Comparison of ENCODE assay signal across 21 mouse cellular contexts in genomic region chr6:72383952-72384351, GRCm38 (mm10). TPM values are rescaled to one million over a fixed set of nuclear protein-coding genes. Genes with fewer than 3 reads are reported as not detected.
DNase-seq lines count a peak whose midpoint lies in the region; ATAC-seq and TF ChIP-seq lines count a peak whose summit lies in the region.
"Had no signal": no experiment of that assay in that cellular context is flagged by ENCODE, and none has a peak within 500 bp of the region (broad histone marks: within the 10 kb centered on the region; RNA-seq: fewer than 3 reads in every experiment).

No protein-coding gene starts in this region.

- peak; percentile 98 for TF ChIP-seq EP300 in liver, embryonic 14.5 days (IDR thresholded peaks at IDR 0.05; ENCODE audit: low read depth)

- WGBS in liver, embryonic 14.5 days (ENCODE audit: insufficient replicate concordance), result 8% methylated on average over 7 of the region's 7 CpGs

- DNase-seq in liver, embryonic 14.5 days (ENCODE audit: low read depth in 3 of 3, low spot score in 3 of 3), result peak; percentile 67 to 76 (median 70)
- DNase-seq in left cerebral cortex, adult 9 months (ENCODE audit: low spot score in 2 of 2), result no peak
- no peak for DNase-seq in right cerebral cortex, postnatal 14 days
- DNase-seq in yolk sac, embryonic 10.5 days (ENCODE audit: low spot score), result no peak
- DNase-seq in layer of hippocampus, postnatal 36 days, result no peak
- DNase-seq: cerebellum, adult 11 months; cerebellum, postnatal 36 days; gastrocnemius, postnatal 14 days; heart, adult 18-20 months; kidney, adult 2 months; kidney, postnatal 14 days; left cerebral cortex, postnatal 4 days; lung, postnatal 36 days; thymus, postnatal 25 days had no signal

- no peak for TF ChIP-seq CTCF in liver, embryonic 14.5 days (IDR thresholded peaks at IDR 0.05; ENCODE audit: low read depth)

- peaks cover 78% of the 10 kb centered on the region for H3K4me1 ChIP-seq in megakaryocyte, embryonic 14.5 days
- peaks cover 64 to 75% of the 10 kb centered on the region in 2 experiments for H3K4me1 ChIP-seq in liver, embryonic 14.5 days (replicated peaks; ENCODE audit: control insufficient read depth in 2 of 2, insufficient read depth in 2 of 2, low read length in 1 of 2)

- H3K4me3 ChIP-seq in megakaryocyte, embryonic 14.5 days (replicated peaks), result peak overlapping the region; percentile 18
- peak overlapping the region in 1 of 2 experiments; percentile 25; a peak in 2 of 4 replicates for H3K4me3 ChIP-seq in liver, embryonic 14.5 days (ENCODE audit: insufficient read depth in 1 of 2, low read depth in 2 of 2, low read length in 2 of 2)
- H3K4me3 ChIP-seq: forebrain, embryonic 13.5 days; heart, embryonic 15.5 days; midbrain, embryonic 12.5 days had no signal

- H3K27me3 ChIP-seq in megakaryocyte, embryonic 14.5 days (replicated peaks), result no peaks in the 10 kb centered on the region
- no peaks in the 10 kb centered on the region for H3K27me3 ChIP-seq in liver, embryonic 14.5 days (ENCODE audit: control insufficient read depth, insufficient read depth, low read length)
- H3K27me3 ChIP-seq: heart, embryonic 15.5 days had no signal

- H3K9ac ChIP-seq in liver, embryonic 14.5 days (replicated peaks), result peak overlapping the region; percentile 55
- H3K9ac ChIP-seq: forebrain, embryonic 13.5 days; heart, embryonic 15.5 days; midbrain, embryonic 12.5 days had no signal

- H3K36me3 ChIP-seq in megakaryocyte, embryonic 14.5 days (replicated peaks; ENCODE audit: low read length), result peaks cover 55% of the 10 kb centered on the region
- H3K36me3 ChIP-seq in liver, embryonic 14.5 days (replicated peaks; ENCODE audit: control insufficient read depth, insufficient read depth, low read depth), result peaks cover 32% of the 10 kb centered on the region
- H3K36me3 ChIP-seq: midbrain, embryonic 12.5 days had no signal

- ATAC-seq in megakaryocyte, adult 5-6 weeks (ENCODE audit: poor library complexity, severe bottlenecking), result no peak
- ATAC-seq in erythroblast, adult 5-6 weeks (replicated peaks; ENCODE audit: low FRiP score, poor library complexity, severe bottlenecking), result peak; percentile 66
- ATAC-seq in liver, embryonic 14.5 days (ENCODE audit: insufficient read depth), result peak; percentile 79
- ATAC-seq: forebrain, embryonic 13.5 days had no signal

- no peaks in the 10 kb centered on the region for H3K9me3 ChIP-seq in megakaryocyte, embryonic 14.5 days
- no peaks in the 10 kb centered on the region for H3K9me3 ChIP-seq in liver, embryonic 14.5 days (ENCODE audit: control insufficient read depth, low read length)
- H3K9me3 ChIP-seq: forebrain, embryonic 13.5 days; heart, embryonic 15.5 days; midbrain, embryonic 12.5 days had no signal

- peak overlapping the region; percentile 59 for H3K4me2 ChIP-seq in liver, embryonic 14.5 days (ENCODE audit: low read depth)
- H3K4me2 ChIP-seq: forebrain, embryonic 13.5 days; heart, embryonic 15.5 days; midbrain, embryonic 12.5 days had no signal

- H3K27ac ChIP-seq in liver, embryonic 14.5 days, result peak overlapping the region; percentile 93
- H3K27ac ChIP-seq: forebrain, embryonic 13.5 days; heart, embryonic 15.5 days; midbrain, embryonic 12.5 days had no signal

RNA-seq across cellular contexts. Expression of gene Vamp5, which starts 3.7 kb away (rescaled TPM):
- 12.5 and 61.7 TPM in 2 replicates for polyA plus RNA-seq in megakaryocyte, embryonic 14.5 days (2012; ENCODE audit: insufficient read depth, low replicate concordance)
- total RNA-seq in megakaryocyte, adult 5-6 weeks (2015), result 15.4 and 20.0 TPM in 2 replicates
- 6.5 and 12.4 TPM in 2 replicates for total RNA-seq in megakaryocyte, adult 5-6 weeks (2017)
- total RNA-seq in erythroblast, adult 5-6 weeks (2015; ENCODE audit: low replicate concordance), result 55.7 and 57.1 TPM in 2 replicates
- 9.5 and 21.2 TPM in 2 replicates for total RNA-seq in erythroblast, adult 5-6 weeks (2017; ENCODE audit: low replicate concordance)
- 72.5 and 80.0 TPM in 2 replicates for polyA plus RNA-seq in liver, embryonic 14.5 days (2012; rRNA removed)
- 81.0 and 94.5 TPM in 2 replicates for polyA plus RNA-seq in liver, embryonic 14.5 days (2014; fragmentation: Nextera tagmentation; extraction: Ambion mirVana)
- 1 to 10 TPM; 4.4 to 5.3 TPM for total RNA-seq in layer of hippocampus, postnatal 36 days (2021)

RNA-seq across cellular contexts. Expression of gene Vamp8, which starts 6.6 kb away (rescaled TPM):
- 31.1 and 174 TPM in 2 replicates for polyA plus RNA-seq in megakaryocyte, embryonic 14.5 days (2012; ENCODE audit: insufficient read depth, low replicate concordance)
- total RNA-seq in megakaryocyte, adult 5-6 weeks (2015), result 219 and 236 TPM in 2 replicates
- 199 and 241 TPM in 2 replicates for total RNA-seq in megakaryocyte, adult 5-6 weeks (2017)
- 68.5 and 70.1 TPM in 2 replicates for total RNA-seq in erythroblast, adult 5-6 weeks (2015; ENCODE audit: low replicate concordance)
- total RNA-seq in erythroblast, adult 5-6 weeks (2017; ENCODE audit: low replicate concordance), result 91.4 and 102 TPM in 2 replicates
- 129 and 188 TPM in 2 replicates for polyA plus RNA-seq in liver, embryonic 14.5 days (2012; rRNA removed)
- polyA plus RNA-seq in liver, embryonic 14.5 days (2014; fragmentation: Nextera tagmentation; extraction: Ambion mirVana), result 266 and 276 TPM in 2 replicates
- 10 to 100 TPM; 14.7 to 17.3 TPM for total RNA-seq in layer of hippocampus, postnatal 36 days (2021)

RNA-seq across cellular contexts. Expression of gene Rnf181, which starts 17.2 kb away (rescaled TPM):
- polyA plus RNA-seq in megakaryocyte, embryonic 14.5 days (2012; ENCODE audit: insufficient read depth, low replicate concordance), result 64.6 and 113 TPM in 2 replicates
- total RNA-seq in megakaryocyte, adult 5-6 weeks (2015), result 69.3 and 70.0 TPM in 2 replicates
- total RNA-seq in megakaryocyte, adult 5-6 weeks (2017), result 49.5 and 52.1 TPM in 2 replicates
- 37.1 and 51.6 TPM in 2 replicates for total RNA-seq in erythroblast, adult 5-6 weeks (2015; ENCODE audit: low replicate concordance)
- total RNA-seq in erythroblast, adult 5-6 weeks (2017; ENCODE audit: low replicate concordance), result 44.0 and 47.3 TPM in 2 replicates
- 40.3 and 42.8 TPM in 2 replicates for polyA plus RNA-seq in liver, embryonic 14.5 days (2012; rRNA removed)
- 68.0 and 75.4 TPM in 2 replicates for polyA plus RNA-seq in liver, embryonic 14.5 days (2014; fragmentation: Nextera tagmentation; extraction: Ambion mirVana)
- 10 to 100 TPM; 77.6 to 85.2 TPM for total RNA-seq in layer of hippocampus, postnatal 36 days (2021)

RNA-seq across cellular contexts. Expression of gene Tmem150a, which starts 28.7 kb away (rescaled TPM):
- polyA plus RNA-seq in megakaryocyte, embryonic 14.5 days (2012; ENCODE audit: insufficient read depth, low replicate concordance), result 48.1 and 129 TPM in 2 replicates
- 0.20 and 2.3 TPM in 2 replicates for total RNA-seq in megakaryocyte, adult 5-6 weeks (2015)
- total RNA-seq in megakaryocyte, adult 5-6 weeks (2017), result 0.26 and 0.45 TPM in 2 replicates
- 1.5 TPM in 1 of 2 replicates, not detected in the other for total RNA-seq in erythroblast, adult 5-6 weeks (2015; ENCODE audit: low replicate concordance)
- total RNA-seq in erythroblast, adult 5-6 weeks (2017; ENCODE audit: low replicate concordance), result 1.4 TPM in 1 of 2 replicates, not detected in the other
- 39.0 and 58.3 TPM in 2 replicates for polyA plus RNA-seq in liver, embryonic 14.5 days (2012; rRNA removed)
- polyA plus RNA-seq in liver, embryonic 14.5 days (2014; fragmentation: Nextera tagmentation; extraction: Ambion mirVana), result 43.6 and 48.0 TPM in 2 replicates
- total RNA-seq in layer of hippocampus, postnatal 36 days (2021), result 10 to 100 TPM in 1 of 2 experiments, 1 to 10 TPM in 1; 8.1 to 10.5 TPM
- total RNA-seq: monocyte, adult 5-6 weeks had no signal

RNA-seq across cellular contexts. Expression of gene Ggcx, which starts 30.2 kb away (rescaled TPM):
- 4.8 and 8.6 TPM in 2 replicates for polyA plus RNA-seq in megakaryocyte, embryonic 14.5 days (2012; ENCODE audit: insufficient read depth, low replicate concordance)
- 5.6 and 7.8 TPM in 2 replicates for total RNA-seq in megakaryocyte, adult 5-6 weeks (2015)
- 6.0 and 8.3 TPM in 2 replicates for total RNA-seq in megakaryocyte, adult 5-6 weeks (2017)
- total RNA-seq in erythroblast, adult 5-6 weeks (2015; ENCODE audit: low replicate concordance), result 1.3 and 5.0 TPM in 2 replicates
- 0.85 and 2.1 TPM in 2 replicates for total RNA-seq in erythroblast, adult 5-6 weeks (2017; ENCODE audit: low replicate concordance)
- 10.9 and 11.3 TPM in 2 replicates for polyA plus RNA-seq in liver, embryonic 14.5 days (2012; rRNA removed)
- polyA plus RNA-seq in liver, embryonic 14.5 days (2014; fragmentation: Nextera tagmentation; extraction: Ambion mirVana), result 5.7 and 6.5 TPM in 2 replicates
- total RNA-seq in layer of hippocampus, postnatal 36 days (2021), result 10 to 100 TPM; 22.6 to 24.0 TPM

Comparison
In these comparisons a context has a peak if more than half of its experiments do, and no peak if none do; other contexts are left out.
1. DNase-seq: peak in liver, embryonic 14.5 days (3 of 3); none in left cerebral cortex, adult 9 months (0 of 2), right cerebral cortex, postnatal 14 days (single experiment), yolk sac, embryonic 10.5 days (single experiment) and layer of hippocampus, postnatal 36 days (0 of 2).